Mouse (Mus musculus): ENCODE measurements at regions not wholly inside any gene's neighbourhood (a gene's known extent, or its start where the extent isn't known, plus 50 kb on each side); places are given as distances from the start of the nearest gene placed in this dataset.

GRCm38 (mm10) chr1:190056931-190057330 is 113.6 kb downstream of the Prox1 start:
- TF ChIP-seq CTCF (conservative IDR thresholded peaks at IDR 0.05; ENCODE audit: insufficient read depth, insufficient read length, low read depth, low read length) (no peak), POLR2A (IDR thresholded peaks at IDR 0.05; ENCODE audit: low read depth, low read length) (no peak)

All from kidney, adult 2 months (tissue).